Mouse (Mus musculus) MEL (cell line): ENCODE measurements around the gene Thada. TPM values are rescaled to one million over a fixed set of nuclear protein-coding genes. Genes with fewer than 3 reads are reported as not detected.

Experiments
- DNase-seq: peaks from one replicate; pipeline ENCODE4 v3.0.0; 2011; ENCODE audit warnings: low read depth, low spot score
- H3K27ac ChIP-seq: 2 replicates; pipeline ENCODE4 v1.5.1; 2012; ENCODE audit warnings: low read depth, mild to moderate bottlenecking, control low read depth, low read length, moderate library complexity; ENCODE audit not compliant: control insufficient read depth
- H3K27me3 ChIP-seq, 2 experiments: fragments of 150-350 bp in 1 of 2; sonication (generic) in 1 of 2; 2 replicates each; pipeline ENCODE4 v1.6.1; 2012; ENCODE audit warnings: low read length in 2 of 2, mild to moderate bottlenecking in 2 of 2, improper control_type of control experiment in 1 of 2, moderate library complexity in 1 of 2; ENCODE audit not compliant: insufficient read depth in 2 of 2, control insufficient read depth in 1 of 2
- H3K36me3 ChIP-seq, 2 experiments: 2 replicates each; pipeline ENCODE4 v1.6.1; 2012 to 2014; ENCODE audit warnings: low read length in 2 of 2, improper control_type of control experiment in 1 of 2, inconsistent platforms in 1 of 2, mild to moderate bottlenecking in 1 of 2; ENCODE audit not compliant: insufficient read depth in 2 of 2, control insufficient read depth in 1 of 2
- H3K4me1 ChIP-seq, 2 experiments: fragments of 150-350 bp in 1 of 2; sonication (generic) in 1 of 2; 2 replicates each; pipeline ENCODE4 v1.6.1; 2012; ENCODE audit warnings: low read length in 2 of 2, improper control_type of control experiment in 1 of 2, mild to moderate bottlenecking in 1 of 2; ENCODE audit not compliant: insufficient read depth in 2 of 2, control insufficient read depth in 1 of 2
- H3K4me3 ChIP-seq, 2 experiments: fragments of 150-350 bp in 1 of 2; sonication (generic) in 1 of 2; 2 replicates each; pipeline ENCODE4 v1.5.1; 2012; ENCODE audit warnings: low read depth in 2 of 2, low read length in 2 of 2, mild to moderate bottlenecking in 2 of 2, moderate library complexity in 2 of 2, control low read depth in 1 of 2, improper control_type of control experiment in 1 of 2; ENCODE audit not compliant: control insufficient read depth in 1 of 2, insufficient read depth in 1 of 2
- H3K79me2 ChIP-seq: 2 replicates; pipeline ENCODE4 v1.6.1; 2012; ENCODE audit warnings: mild to moderate bottlenecking, low read length, moderate library complexity; ENCODE audit not compliant: control insufficient read depth, poor library complexity, insufficient read depth
- H3K9ac ChIP-seq: 2 replicates; pipeline ENCODE4 v1.6.1; 2012; ENCODE audit warnings: low read depth, mild to moderate bottlenecking, control low read depth, low read length, moderate library complexity; ENCODE audit not compliant: control insufficient read depth, poor library complexity, severe bottlenecking
- H3K9me3 ChIP-seq: fragments of 150-350 bp; sonication (generic); replicated peaks from 2 replicates; pipeline ENCODE4 v1.6.1; 2012; ENCODE audit warnings: mild to moderate bottlenecking, low read length, improper control_type of control experiment, moderate library complexity; ENCODE audit not compliant: insufficient read depth
- BHLHE40 ChIP-seq: IDR thresholded peaks from 2 replicates; pipeline ENCODE4 v1.6.1; 2012; ENCODE audit warnings: low read depth, mild to moderate bottlenecking, inconsistent platforms, low read length, improper control_type of control experiment, borderline replicate concordance
- CHD2 ChIP-seq: IDR thresholded peaks from 2 replicates; pipeline ENCODE4 v1.6.1; 2011; ENCODE audit warnings: low read length, improper control_type of control experiment
- CTCF ChIP-seq, 3 experiments: IDR thresholded peaks in 2 of 3; conservative IDR thresholded peaks in 1 of 3; 2 replicates each; pipeline ENCODE4 v1.5.1; 2011 to 2012; ENCODE audit warnings: low read length in 3 of 3, low read depth in 2 of 3, mild to moderate bottlenecking in 2 of 3, improper control_type of control experiment in 1 of 3, inconsistent platforms in 1 of 3, mixed read lengths in 1 of 3, moderate library complexity in 1 of 3; ENCODE audit not compliant: control insufficient read depth in 1 of 3, insufficient read depth in 1 of 3, poor library complexity in 1 of 3, severe bottlenecking in 1 of 3
- E2F4 ChIP-seq: IDR thresholded peaks from 2 replicates; pipeline ENCODE4 v1.6.1; 2011; ENCODE audit warnings: low read depth, low read length, improper control_type of control experiment, borderline replicate concordance
- ELF1 ChIP-seq: IDR thresholded peaks from 2 replicates; pipeline ENCODE4 v1.6.1; 2014; ENCODE audit warnings: low read depth, mild to moderate bottlenecking, inconsistent platforms, low read length, improper control_type of control experiment, moderate library complexity
- ETS1 ChIP-seq: IDR thresholded peaks from 2 replicates; pipeline ENCODE4 v1.6.1; 2012; ENCODE audit warnings: low read depth, mild to moderate bottlenecking, inconsistent platforms, low read length, improper control_type of control experiment, moderate library complexity
- GABPA ChIP-seq: IDR thresholded peaks from 2 replicates; pipeline ENCODE4 v1.6.1; 2012; ENCODE audit warnings: low read depth, mild to moderate bottlenecking, inconsistent platforms, low read length, improper control_type of control experiment, moderate library complexity
- GATA1 ChIP-seq: IDR thresholded peaks from 2 replicates; pipeline ENCODE4 v1.6.1; 2011; ENCODE audit warnings: low read depth, low read length, improper control_type of control experiment
- HCFC1 ChIP-seq: IDR thresholded peaks from 2 replicates; pipeline ENCODE4 v1.6.1; 2012; ENCODE audit warnings: low read depth, mild to moderate bottlenecking, inconsistent platforms, low read length, improper control_type of control experiment, moderate library complexity
- JUND ChIP-seq: IDR thresholded peaks from 2 replicates; pipeline ENCODE4 v1.6.1; 2011; ENCODE audit warnings: low read depth, mild to moderate bottlenecking, improper control_type of control experiment, low read length
- KAT2A ChIP-seq: conservative IDR thresholded peaks from 2 replicates; pipeline ENCODE4 v1.6.1; 2012; ENCODE audit warnings: low read depth, low read length, improper control_type of control experiment, inconsistent platforms
- MAX ChIP-seq: IDR thresholded peaks from 2 replicates; pipeline ENCODE4 v1.6.1; 2011; ENCODE audit warnings: low read length, improper control_type of control experiment
- POLR2AphosphoS2 ChIP-seq: IDR thresholded peaks from 2 replicates; pipeline ENCODE4 v1.6.1; 2011; ENCODE audit warnings: low read length, improper control_type of control experiment
- POLR2AphosphoS5 ChIP-seq: IDR thresholded peaks from 2 replicates; pipeline ENCODE4 v1.6.1; 2012; ENCODE audit warnings: low read depth, borderline replicate concordance, mild to moderate bottlenecking, inconsistent platforms, low read length, moderate library complexity, mixed read lengths
- RAD21 ChIP-seq: IDR thresholded peaks from 2 replicates; pipeline ENCODE4 v1.6.1; 2011; ENCODE audit warnings: mild to moderate bottlenecking, low read depth, low read length, improper control_type of control experiment
- TCF12 ChIP-seq: IDR thresholded peaks from 2 replicates; pipeline ENCODE4 v1.6.1; 2014; ENCODE audit warnings: low read depth, mild to moderate bottlenecking, inconsistent platforms, low read length, improper control_type of control experiment, moderate library complexity
- USF2 ChIP-seq, 2 experiments: IDR thresholded peaks; 2 replicates each; pipeline ENCODE4 v1.6.1; 2011 to 2012; ENCODE audit warnings: improper control_type of control experiment in 2 of 2, low read length in 2 of 2, borderline replicate concordance in 1 of 2, inconsistent platforms in 1 of 2, low read depth in 1 of 2, mild to moderate bottlenecking in 1 of 2; ENCODE audit not compliant: insufficient read depth in 1 of 2
- ZC3H11A ChIP-seq: IDR thresholded peaks from 2 replicates; pipeline ENCODE4 v1.6.1; 2012; ENCODE audit warnings: low read depth, mild to moderate bottlenecking, inconsistent platforms, low read length, improper control_type of control experiment
- ZKSCAN1 ChIP-seq: IDR thresholded peaks from 2 replicates; pipeline ENCODE4 v1.6.1; 2012; ENCODE audit warnings: low read depth, mild to moderate bottlenecking, inconsistent platforms, low read length, improper control_type of control experiment, moderate library complexity
- ZMIZ1 ChIP-seq: IDR thresholded peaks from 2 replicates; pipeline ENCODE4 v1.6.1; 2012; ENCODE audit warnings: low read depth, mild to moderate bottlenecking, inconsistent platforms, low read length, improper control_type of control experiment, moderate library complexity
- polyA plus RNA-seq, 2 experiments: library from polyadenylated mRNA; stranded (reverse) in 1 of 2; unstranded in 1 of 2; fragments of >175 nt in 1 of 2; fragments of >200 nt in 1 of 2; gene quantifications; 2 replicates each; pipeline versions ENCODE4 v1.2.1 to v1.2.4; 2012; ENCODE audit warnings: low replicate concordance in 2 of 2, low read depth in 1 of 2; ENCODE audit not compliant: insufficient read length in 2 of 2, insufficient read depth in 1 of 2, missing spikeins in 1 of 2
- total RNA-seq: library from RNA; depleted of rRNA; stranded (reverse); fragments of 300-350 nt; gene quantifications from 2 replicates; pipeline ENCODE4 v1.2.3, GENCODE M21; 2012

Gene Thada
- total and polyA plus RNA-seq, 3 experiments, result 19.8 to 20.6 TPM; not detected in 1

DNA sequence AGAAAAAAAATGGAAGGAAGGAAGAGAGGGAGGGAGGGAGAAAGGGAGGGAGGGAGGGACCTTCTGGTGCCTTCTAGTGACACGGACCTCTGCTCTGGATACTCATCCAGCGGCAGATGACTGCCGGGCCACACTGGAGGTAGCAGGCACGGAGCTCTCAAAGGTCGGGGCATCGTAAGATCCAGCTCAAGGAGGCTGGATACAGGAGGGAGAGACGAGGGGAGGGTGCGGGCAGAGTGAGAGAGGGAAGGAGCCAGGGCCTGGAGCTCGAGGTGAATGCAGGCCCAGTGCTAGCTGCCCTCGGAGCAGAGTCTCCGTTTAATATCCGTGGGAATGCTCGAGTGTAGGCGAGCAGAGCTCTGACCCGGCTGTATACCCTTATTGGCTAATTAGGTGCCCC is 307.1 kb downstream of the Thada start:
- Histone ChIP-seq H3K27ac (no peak overlapping the region), H3K4me1 (peaks cover 35 to 57% of the 10 kb centered on the region in 2 experiments), H3K9me3 (no peaks in the 10 kb centered on the region), H3K27me3 (no peaks in the 10 kb centered on the region), H3K9ac (no peak overlapping the region), H3K79me2 (peaks cover 7% of the 10 kb centered on the region; the same call in 1 of the 2 replicates), H3K4me3 (no peak overlapping the region), H3K36me3 (peaks cover 0 to 45% of the 10 kb centered on the region in 2 experiments; a peak in 2 of 4 replicates)
- DNase-seq, result no peak
- TF ChIP-seq RAD21 (no peak), ZKSCAN1 (no peak), ELF1 (no peak), JUND (no peak), MAX (no peak), TCF12 (no peak), BHLHE40 (no peak), GATA1 (no peak), ETS1 (no peak), POLR2AphosphoS2 (no peak), ZMIZ1 (no peak), E2F4 (no peak), CHD2 (no peak), HCFC1 (no peak), USF2 (IDR thresholded peaks at IDR 0.05; ENCODE audit: borderline replicate concordance in 1 of 2, insufficient read depth in 1 of 2, low read depth in 1 of 2, low read length in 2 of 2) (no peak), POLR2AphosphoS5 (no peak), ZC3H11A (no peak), KAT2A (no peak)

DNA sequence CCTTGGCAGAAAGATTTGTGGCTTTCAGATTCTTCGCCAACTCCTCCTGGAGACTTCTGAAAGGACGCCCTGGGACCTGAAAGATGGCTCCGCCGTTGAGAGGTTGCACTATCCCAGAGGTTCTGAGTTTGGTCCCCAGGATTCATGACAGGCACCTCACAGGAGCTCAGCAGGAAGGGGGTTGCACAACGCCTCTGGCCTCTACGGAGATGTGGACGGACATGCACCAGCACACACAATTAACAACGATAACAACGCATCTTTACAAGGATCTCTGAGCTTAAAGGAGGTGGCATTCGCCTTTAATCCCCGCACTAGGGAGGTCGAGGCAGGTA is 307.6 kb downstream of the Thada start:
- peaks cover 37 to 62% of the 10 kb centered on the region in 2 experiments for H3K4me1 ChIP-seq
- H3K36me3 ChIP-seq, result peaks cover 0 to 47% of the 10 kb centered on the region in 2 experiments; a peak in 2 of 4 replicates
- peaks cover 9% of the 10 kb centered on the region; the same call in 1 of the 2 replicates for H3K79me2 ChIP-seq
- H3K27me3 ChIP-seq, result no peaks in the 10 kb centered on the region
- H3K4me3 ChIP-seq, result no peak overlapping the region
- TF ChIP-seq CTCF (IDR thresholded peaks at IDR 0.05 in 2 of 3, conservative IDR thresholded peaks at IDR 0.05 in 1 of 3; ENCODE audit: control insufficient read depth in 1 of 3, insufficient read depth in 1 of 3, low read depth in 2 of 3, low read length in 3 of 3, poor library complexity in 1 of 3, severe bottlenecking in 1 of 3) (no peak), CHD2 (no peak), GABPA (no peak), TCF12 (no peak)
- TF ChIP-seq, all 39 proteins: peak for 0
- H3K27ac ChIP-seq, result no peak overlapping the region
- no peak overlapping the region for H3K9ac ChIP-seq
- H3K9me3 ChIP-seq, result no peaks in the 10 kb centered on the region
- DNase-seq, result no peak
